ENCODE assay signal across 8 mouse cellular contexts in the genomic region with DNA sequence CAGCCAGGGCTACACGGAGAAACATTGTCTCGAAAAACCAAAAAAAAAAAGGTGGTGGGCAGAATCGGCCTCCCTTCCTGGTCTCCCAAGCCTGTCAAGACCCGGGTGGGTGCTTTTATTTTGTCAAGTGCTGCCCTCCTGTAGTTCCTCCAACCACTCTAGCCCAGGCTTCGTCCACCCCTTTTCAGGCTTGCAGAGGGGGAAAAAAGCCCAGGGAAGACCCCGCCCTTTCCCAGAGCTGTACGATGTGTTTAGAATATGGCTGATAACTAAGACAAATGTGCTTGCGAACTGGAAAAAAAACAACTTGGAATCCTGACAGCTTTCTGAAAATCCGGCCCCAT. TPM values are rescaled to one million over a fixed set of nuclear protein-coding genes. Genes with fewer than 3 reads are reported as not detected.
A peak's percentile ranks its signal among the peaks of the same experiment; 100 is the strongest.
DNase-seq lines count a peak whose midpoint lies in the region; ATAC-seq and TF ChIP-seq lines count a peak whose summit lies in the region.

No protein-coding gene starts in this region.

- no peak for TF ChIP-seq CTCF in E14TG2a.4 (conservative IDR thresholded peaks at IDR 0.05; ENCODE audit: low read length)
- TF ChIP-seq CTCF in liver, embryonic 14.5 days (IDR thresholded peaks at IDR 0.05; ENCODE audit: low read depth) = no peak

- H3K4me1 ChIP-seq in heart, embryonic 12.5 days (replicated peaks) = no peaks in the 10 kb centered on the region
- peaks cover 49% of the 10 kb centered on the region for H3K4me1 ChIP-seq in E14TG2a.4 (replicated peaks; ENCODE audit: low read depth, low read length)
- 0 out of 2 replicates have a peak, but pooled peaks cover 5% of the 10 kb centered on the region for H3K4me1 ChIP-seq in forebrain, embryonic 12.5 days
- peaks cover 0 to 10% of the 10 kb centered on the region in 2 experiments; a peak in 2 of 4 replicates for H3K4me1 ChIP-seq in liver, embryonic 14.5 days (replicated peaks; ENCODE audit: control insufficient read depth in 2 of 2, insufficient read depth in 2 of 2, low read length in 1 of 2)

- H3K9ac ChIP-seq in heart, embryonic 12.5 days = peak overlapping the region; percentile 56; the same call in 1 of the 2 replicates
- H3K9ac ChIP-seq in forebrain, embryonic 12.5 days = no peak overlapping the region
- peak overlapping the region; percentile 80 for H3K9ac ChIP-seq in liver, embryonic 14.5 days (replicated peaks)

- 43% methylated on average over 9 of the region's 9 CpGs for WGBS in heart, embryonic 12.5 days
- WGBS in forebrain, embryonic 12.5 days = 47% methylated on average over 9 of the region's 9 CpGs
- WGBS in liver, embryonic 14.5 days (ENCODE audit: insufficient replicate concordance) = 35% methylated on average over 9 of the region's 9 CpGs

- H3K27ac ChIP-seq in heart, embryonic 12.5 days (ENCODE audit: poor library complexity, severe bottlenecking) = peak overlapping the region; percentile 91
- H3K27ac ChIP-seq in forebrain, embryonic 12.5 days = peak overlapping the region; percentile 92
- peak overlapping the region; percentile 83 for H3K27ac ChIP-seq in liver, embryonic 14.5 days

- peak overlapping the region; percentile 60 for H3K4me2 ChIP-seq in heart, embryonic 12.5 days
- peak overlapping the region; percentile 44 for H3K4me2 ChIP-seq in forebrain, embryonic 12.5 days
- peak overlapping the region; percentile 76 for H3K4me2 ChIP-seq in liver, embryonic 14.5 days (ENCODE audit: low read depth)

- peak overlapping the region; percentile 23 for H3K4me3 ChIP-seq in heart, embryonic 12.5 days
- peak overlapping the region; percentile 70 for H3K4me3 ChIP-seq in E14TG2a.4 (replicated peaks; ENCODE audit: low read length)
- peak overlapping the region; percentile 37 for H3K4me3 ChIP-seq in forebrain, embryonic 12.5 days (replicated peaks)
- H3K4me3 ChIP-seq in liver, embryonic 14.5 days (ENCODE audit: insufficient read depth in 1 of 2, low read depth in 2 of 2, low read length in 2 of 2) = peak overlapping the region; percentile 58 to 66

- H3K27me3 ChIP-seq in heart, embryonic 12.5 days (replicated peaks) = no peaks in the 10 kb centered on the region
- H3K27me3 ChIP-seq in E14TG2a.4 (ENCODE audit: insufficient read depth, low read length) = no peaks in the 10 kb centered on the region
- no peaks in the 10 kb centered on the region for H3K27me3 ChIP-seq in forebrain, embryonic 12.5 days
- H3K27me3 ChIP-seq in liver, embryonic 14.5 days (ENCODE audit: control insufficient read depth, insufficient read depth, low read length) = no peaks in the 10 kb centered on the region

- H3K9me3 ChIP-seq in heart, embryonic 12.5 days (replicated peaks) = no peaks in the 10 kb centered on the region
- H3K9me3 ChIP-seq in E14TG2a.4 (ENCODE audit: low read length) = no peaks in the 10 kb centered on the region
- no peaks in the 10 kb centered on the region for H3K9me3 ChIP-seq in forebrain, embryonic 12.5 days
- no peaks in the 10 kb centered on the region for H3K9me3 ChIP-seq in liver, embryonic 14.5 days (ENCODE audit: control insufficient read depth, low read length)

- DNase-seq in heart, adult 9 months (ENCODE audit: low spot score in 2 of 2) = no peak
- no peak for DNase-seq in liver, embryonic 14.5 days (ENCODE audit: low read depth in 3 of 3, low spot score in 3 of 3)
- no peak for DNase-seq in adrenal gland, adult (ENCODE audit: inconsistent age in 2 of 2, low spot score in 1 of 2)
- DNase-seq in left cerebral cortex, adult 11 months (ENCODE audit: low spot score) = no peak
- DNase-seq in cerebellum, postnatal 4 days (ENCODE audit: low spot score in 2 of 2) = no peak

- ATAC-seq in heart, embryonic 12.5 days (ENCODE audit: insufficient number of reproducible peaks, low FRiP score) = peak; percentile 12; the same call in 1 of the 2 replicates
- peak; percentile 39 for ATAC-seq in forebrain, embryonic 12.5 days (ENCODE audit: low FRiP score)
- peak; percentile 13; the same call in 1 of the 2 replicates for ATAC-seq in liver, embryonic 14.5 days (ENCODE audit: insufficient read depth)

- no peak; the same call in 1 of the 2 replicates for TF ChIP-seq EP300 in liver, embryonic 14.5 days (IDR thresholded peaks at IDR 0.05; ENCODE audit: low read depth)

- H3K36me3 ChIP-seq in heart, embryonic 12.5 days = no peaks in the 10 kb centered on the region
- no peaks in the 10 kb centered on the region for H3K36me3 ChIP-seq in E14TG2a.4 (ENCODE audit: insufficient read depth, low read length)
- H3K36me3 ChIP-seq in forebrain, embryonic 12.5 days (replicated peaks) = no peaks in the 10 kb centered on the region
- no peaks in the 10 kb centered on the region for H3K36me3 ChIP-seq in liver, embryonic 14.5 days (replicated peaks; ENCODE audit: control insufficient read depth, insufficient read depth, low read depth)

RNA-seq across cellular contexts. Expression of a gene that starts 33.0 kb away (rescaled TPM):
- 2.2 and 2.9 TPM in 2 replicates for polyA plus RNA-seq in heart, embryonic 12.5 days (2016; fragmentation: Nextera tagmentation; extraction: Ambion mirVana)
- polyA plus RNA-seq in forebrain, embryonic 12.5 days (2016; fragmentation: Nextera tagmentation; extraction: Ambion mirVana) = 32.2 and 36.3 TPM in 2 replicates
- polyA plus RNA-seq in liver, embryonic 14.5 days (2012; rRNA removed) = 0.03 and 0.06 TPM in 2 replicates
- 0.05 and 0.08 TPM in 2 replicates for polyA plus RNA-seq in liver, embryonic 14.5 days (2014; fragmentation: Nextera tagmentation; extraction: Ambion mirVana)

RNA-seq across cellular contexts. Expression of a gene that starts 44.2 kb away (rescaled TPM):
- 0.13 and 0.66 TPM in 2 replicates for polyA plus RNA-seq in heart, embryonic 12.5 days (2016; fragmentation: Nextera tagmentation; extraction: Ambion mirVana)
- not detected in 2 replicates for polyA plus RNA-seq in forebrain, embryonic 12.5 days (2016; fragmentation: Nextera tagmentation; extraction: Ambion mirVana)
- 42.1 and 62.5 TPM in 2 replicates for polyA plus RNA-seq in liver, embryonic 14.5 days (2012; rRNA removed)
- 52.5 and 56.6 TPM in 2 replicates for polyA plus RNA-seq in liver, embryonic 14.5 days (2014; fragmentation: Nextera tagmentation; extraction: Ambion mirVana)

RNA-seq across cellular contexts. Expression of a gene that starts 58.2 kb away (rescaled TPM):
- polyA plus RNA-seq in heart, embryonic 12.5 days (2016; fragmentation: Nextera tagmentation; extraction: Ambion mirVana) = 30.5 and 30.7 TPM in 2 replicates
- 42.0 and 43.1 TPM in 2 replicates for polyA plus RNA-seq in forebrain, embryonic 12.5 days (2016; fragmentation: Nextera tagmentation; extraction: Ambion mirVana)
- 34.3 and 37.8 TPM in 2 replicates for polyA plus RNA-seq in liver, embryonic 14.5 days (2012; rRNA removed)
- polyA plus RNA-seq in liver, embryonic 14.5 days (2014; fragmentation: Nextera tagmentation; extraction: Ambion mirVana) = 21.9 and 27.5 TPM in 2 replicates

Comparison
In these comparisons a context has a peak if more than half of its experiments do, and no peak if none do; other contexts are left out.
1. RNA of a gene that starts 44.2 kb away (polyA plus RNA-seq): 42.1 to 62.5 TPM in liver, embryonic 14.5 days; 0.13 to 0.66 TPM in heart, embryonic 12.5 days and not detected in forebrain, embryonic 12.5 days; every median in the first group is over 10 times any median in the second.
2. Peak in every context shown above with its lines, with median percentiles within 50 percentile points of each other: ATAC-seq, H3K27ac ChIP-seq, H3K4me2 ChIP-seq and H3K4me3 ChIP-seq.